Mouse (Mus musculus) liver, embryonic 11.5 days (tissue): ENCODE measurements around the gene C9. TPM values are rescaled to one million over a fixed set of nuclear protein-coding genes. Genes with fewer than 3 reads are reported as not detected.

Experiments
- ATAC-seq: fragments of 200-750 bp; cut with Nextera tagmentation; replicated peaks from 2 replicates; pipeline ENCODE4 v1.8.0; 2017; ENCODE audit warnings: moderate number of reproducible peaks, mild to moderate bottlenecking, moderate TSS enrichment, moderate library complexity; ENCODE audit not compliant: low FRiP score
- DNase-seq: peaks from one replicate; pipeline ENCODE4 v3.0.0-alpha.2; 2017; ENCODE audit warnings: low spot score
- H3K27ac ChIP-seq: fragments of 300-500 bp; sonication (generic); 2 replicates; pipeline ENCODE4 v1.5.1; 2014; ENCODE audit warnings: mild to moderate bottlenecking, low read depth, low read length, control low read depth
- H3K27me3 ChIP-seq: fragments of 300-500 bp; sonication (generic); replicated peaks from 2 replicates; pipeline ENCODE4 v1.6.1; 2014; ENCODE audit warnings: low read length, mixed read lengths; ENCODE audit not compliant: control insufficient read depth, insufficient read depth
- H3K36me3 ChIP-seq: fragments of 300-500 bp; sonication (generic); 2 replicates; pipeline ENCODE4 v1.6.1; 2014; ENCODE audit warnings: mild to moderate bottlenecking, low read length, moderate library complexity, mixed read lengths; ENCODE audit not compliant: control insufficient read depth, insufficient read depth
- H3K4me1 ChIP-seq: fragments of 300-500 bp; sonication (generic); replicated peaks from 2 replicates; pipeline ENCODE4 v1.6.1; 2014; ENCODE audit warnings: low read length, mixed read lengths; ENCODE audit not compliant: control insufficient read depth, insufficient read depth
- H3K4me2 ChIP-seq: fragments of 300-500 bp; sonication (generic); 2 replicates; pipeline ENCODE4 v1.6.1; 2014; ENCODE audit warnings: mild to moderate bottlenecking, control low read depth, moderate library complexity
- H3K4me3 ChIP-seq: fragments of 300-500 bp; sonication (generic); 2 replicates; pipeline ENCODE4 v1.5.1; 2014; ENCODE audit warnings: low read depth, low read length, control low read depth
- H3K9ac ChIP-seq: fragments of 300-500 bp; sonication (generic); 2 replicates; pipeline ENCODE4 v1.6.1; 2014; ENCODE audit warnings: low read depth, low read length, control low read depth
- H3K9me3 ChIP-seq: fragments of 300-500 bp; sonication (generic); 2 replicates; pipeline ENCODE4 v1.6.1; 2016; ENCODE audit warnings: low read length, inconsistent platforms, mixed read lengths; ENCODE audit not compliant: control insufficient read depth
- WGBS: fragments of 180-500 bp; shearing (Covaris S2); extraction: QIAGEN DNeasy Blood & Tissue Kit; methylation state at CpG from one replicate; pipeline ENCODE4 v1.1.7; 2014; 5-methylcytosine and 5-hydroxymethylcytosine counted together
- polyA plus RNA-seq: library from polyadenylated mRNA; unstranded; fragments of >200 nt; fragmentation: Nextera tagmentation; extraction: Ambion mirVana; gene quantifications from 2 replicates; pipeline ENCODE4 v1.2.1, GENCODE M21; 2014

Gene C9
- 0.15 TPM in 1 of 2 replicates, not detected in the other for polyA plus RNA-seq

GRCm38 (mm10) chr15:6445135-6445534 is at the start of gene C9:
C9 (plus strand) TSS chr15:6445327.
- H3K36me3 ChIP-seq = no peaks in the 10 kb centered on the region
- no peak within 1 kb of the TSS for H3K27ac ChIP-seq
- H3K4me3 ChIP-seq = no peak within 1 kb of the TSS
- no peaks in the 10 kb centered on the region for H3K4me1 ChIP-seq
- H3K4me2 ChIP-seq = no peak within 1 kb of the TSS
- no peaks in the 10 kb centered on the region for H3K9me3 ChIP-seq
- H3K9ac ChIP-seq = no peak within 1 kb of the TSS
- 49% methylated on average over 2 of the region's 2 CpGs for WGBS
- no peak for ATAC-seq
- no peaks in the 10 kb centered on the region for H3K27me3 ChIP-seq
- DNase-seq = no peak

- no peaks in the 10 kb centered on the region for H3K36me3 ChIP-seq
- no peak overlapping the region for H3K9ac ChIP-seq
- H3K9me3 ChIP-seq = no peaks in the 10 kb centered on the region
- no peak overlapping the region for H3K4me3 ChIP-seq
- DNase-seq (no peak), ATAC-seq (no peak)
- 83% methylated on average over 4 of the region's 4 CpGs for WGBS
- no peaks in the 10 kb centered on the region for H3K4me1 ChIP-seq
- H3K27me3 ChIP-seq = no peaks in the 10 kb centered on the region
- no peak overlapping the region for H3K4me2 ChIP-seq
- H3K27ac ChIP-seq = no peak overlapping the region
These were observed 46.9 kb upstream of the C9 start for GRCm38 (mm10) chr15:6398211-6398610.

DNA sequence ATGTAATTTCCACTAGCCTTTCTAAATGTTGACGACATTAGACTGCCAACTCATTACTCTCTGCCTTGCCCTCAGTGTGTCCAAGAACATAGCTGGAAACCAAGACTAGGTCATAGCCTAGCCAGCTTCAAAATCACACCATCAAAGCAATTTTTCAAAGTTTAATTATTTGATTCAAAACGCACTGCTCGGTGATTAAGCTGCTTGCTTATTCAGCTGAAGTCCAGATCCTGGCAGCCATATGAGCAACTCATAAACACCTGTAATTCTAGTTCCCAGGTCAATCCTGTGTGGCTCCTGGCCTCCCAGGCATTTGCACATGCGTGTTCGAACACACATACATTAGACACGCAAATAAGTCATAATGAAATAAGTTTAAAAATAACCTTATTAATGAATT is 46.2 kb upstream of the C9 start:
- Histone ChIP-seq H3K27me3 (no peaks in the 10 kb centered on the region), H3K36me3 (no peaks in the 10 kb centered on the region), H3K4me3 (no peak overlapping the region), H3K4me2 (no peak overlapping the region), H3K9me3 (no peaks in the 10 kb centered on the region), H3K9ac (no peak overlapping the region), H3K27ac (no peak overlapping the region), H3K4me1 (no peaks in the 10 kb centered on the region)
- WGBS = 89% methylated on average over 6 of the region's 6 CpGs
- ATAC-seq (no peak), DNase-seq (no peak)

GRCm38 (mm10) chr15:6400115-6400514 is 45.0 kb upstream of the C9 start:
- no peaks in the 10 kb centered on the region for H3K27me3 ChIP-seq
- ATAC-seq (no peak), DNase-seq (no peak)
- WGBS = 71% methylated on average over 8 of the region's 8 CpGs
- H3K9ac ChIP-seq = no peak overlapping the region
- H3K27ac ChIP-seq = no peak overlapping the region
- no peak overlapping the region for H3K4me3 ChIP-seq
- no peak overlapping the region for H3K4me2 ChIP-seq
- H3K9me3 ChIP-seq = no peaks in the 10 kb centered on the region
- no peaks in the 10 kb centered on the region for H3K36me3 ChIP-seq
- H3K4me1 ChIP-seq = no peaks in the 10 kb centered on the region

- ATAC-seq (no peak), DNase-seq (no peak)
- no peak overlapping the region for H3K9ac ChIP-seq
- WGBS = 85% methylated on average over 2 of the region's 2 CpGs
- H3K36me3 ChIP-seq = no peaks in the 10 kb centered on the region
- H3K27me3 ChIP-seq = no peaks in the 10 kb centered on the region
- H3K27ac ChIP-seq = no peak overlapping the region
- no peak overlapping the region for H3K4me3 ChIP-seq
- H3K4me2 ChIP-seq = no peak overlapping the region
- H3K9me3 ChIP-seq = no peaks in the 10 kb centered on the region
- no peaks in the 10 kb centered on the region for H3K4me1 ChIP-seq
These were observed 42.7 kb upstream of the C9 start for GRCm38 (mm10) chr15:6402433-6402832.

- Histone ChIP-seq H3K27me3 (no peaks in the 10 kb centered on the region), H3K4me3 (no peak overlapping the region), H3K9ac (no peak overlapping the region), H3K36me3 (no peaks in the 10 kb centered on the region), H3K4me1 (no peaks in the 10 kb centered on the region), H3K27ac (no peak overlapping the region), H3K9me3 (no peaks in the 10 kb centered on the region), H3K4me2 (no peak overlapping the region)
- no peak for DNase-seq
- ATAC-seq = no peak
- 88% methylated on average over 5 of the region's 5 CpGs for WGBS
These were observed 41.0 kb upstream of the C9 start for GRCm38 (mm10) chr15:6404172-6404571.

GRCm38 (mm10) chr15:6406771-6407170 is 38.4 kb upstream of the C9 start:
- Histone ChIP-seq H3K4me3 (no peak overlapping the region), H3K9ac (no peak overlapping the region), H3K4me1 (no peaks in the 10 kb centered on the region), H3K9me3 (no peaks in the 10 kb centered on the region), H3K27ac (no peak overlapping the region), H3K4me2 (no peak overlapping the region), H3K36me3 (no peaks in the 10 kb centered on the region), H3K27me3 (no peaks in the 10 kb centered on the region)
- ATAC-seq = no peak
- 85% methylated on average over 6 of the region's 6 CpGs for WGBS
- no peak for DNase-seq

GRCm38 (mm10) chr15:6409031-6409430 is 36.1 kb upstream of the C9 start:
- 82% methylated on average over 8 of the region's 8 CpGs for WGBS
- Histone ChIP-seq H3K27ac (no peak overlapping the region), H3K27me3 (no peaks in the 10 kb centered on the region), H3K4me1 (no peaks in the 10 kb centered on the region), H3K4me2 (no peak overlapping the region), H3K36me3 (no peaks in the 10 kb centered on the region), H3K9ac (no peak overlapping the region), H3K4me3 (no peak overlapping the region), H3K9me3 (no peaks in the 10 kb centered on the region)
- no peak for ATAC-seq
- no peak for DNase-seq

- H3K4me2 ChIP-seq = no peak overlapping the region
- H3K4me3 ChIP-seq = no peak overlapping the region
- no peaks in the 10 kb centered on the region for H3K36me3 ChIP-seq
- H3K9me3 ChIP-seq = no peaks in the 10 kb centered on the region
- no peak for ATAC-seq
- 70% methylated on average over 3 of the region's 3 CpGs for WGBS
- no peak overlapping the region for H3K9ac ChIP-seq
- no peak overlapping the region for H3K27ac ChIP-seq
- DNase-seq = no peak
- no peaks in the 10 kb centered on the region for H3K4me1 ChIP-seq
- no peaks in the 10 kb centered on the region for H3K27me3 ChIP-seq
These were observed 35.0 kb upstream of the C9 start for GRCm38 (mm10) chr15:6410161-6410560.
